Mouse (Mus musculus): ENCODE results near the gene Hpca. TPM values are rescaled to one million over a fixed set of nuclear protein-coding genes. Genes with fewer than 3 reads are reported as not detected.
A peak's percentile ranks its signal among the peaks of the same experiment; 100 is the strongest.

Gene Hpca
- polyA plus RNA-seq, 1 experiment from 2014 or later, result 0.37 TPM

DNA sequence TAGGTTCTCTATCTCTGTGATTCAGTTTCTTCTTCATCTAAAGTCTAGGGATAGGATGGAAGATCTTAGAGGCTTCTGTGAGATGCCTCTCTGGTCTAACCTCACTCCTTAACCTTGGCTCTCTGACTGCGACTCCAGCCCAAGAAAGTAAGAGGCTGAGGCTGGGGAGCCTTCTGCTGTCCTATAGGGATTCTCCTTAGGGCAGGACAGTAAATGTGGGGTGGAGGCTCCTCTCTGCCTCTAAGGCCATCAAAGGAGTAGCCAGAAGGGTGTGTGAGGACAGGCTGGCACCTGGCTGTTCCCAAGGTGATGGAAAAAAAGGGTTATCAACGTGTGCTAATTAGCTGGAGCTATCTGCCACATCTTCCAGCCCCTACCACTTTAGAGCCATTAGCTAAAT, 13.8 kb upstream of the Hpca start:
- Histone ChIP-seq H3K4me2 (no peak overlapping the region), H3K9ac (no peak overlapping the region), H3K4me1 (peaks cover 40% of the 10 kb centered on the region), H3K36me3 (no peaks in the 10 kb centered on the region), H3K4me3 (no peak overlapping the region), H3K9me3 (no peaks in the 10 kb centered on the region), H3K27me3 (replicated peaks) (peaks cover 71% of the 10 kb centered on the region), H3K27ac (replicated peaks) (no peak overlapping the region)
- no peak for ATAC-seq (ENCODE audit: extremely low read depth, insufficient number of reproducible peaks, low FRiP score, low TSS enrichment)
- WGBS, result 46% methylated on average over 2 of the region's 2 CpGs

- Histone ChIP-seq H3K9ac (peak overlapping the region; percentile 52; the same call in 1 of the 2 replicates), H3K27me3 (replicated peaks) (peaks cover 73% of the 10 kb centered on the region), H3K27ac (replicated peaks) (no peak overlapping the region), H3K36me3 (no peaks in the 10 kb centered on the region), H3K4me3 (peak overlapping the region; percentile 25), H3K4me1 (peaks cover 42% of the 10 kb centered on the region), H3K9me3 (no peaks in the 10 kb centered on the region), H3K4me2 (peak overlapping the region; percentile 60)
- no peak for ATAC-seq (ENCODE audit: extremely low read depth, insufficient number of reproducible peaks, low FRiP score, low TSS enrichment)
- 8% methylated on average over 15 of the region's 15 CpGs for WGBS
Observed at GRCm38 (mm10) chr4:129134799-129135585, 13.2 kb upstream of the Hpca start.

GRCm38 (mm10) chr4:129130755-129131303, 9.0 kb upstream of the Hpca start:
- H3K27me3 ChIP-seq (replicated peaks), result peaks cover 67% of the 10 kb centered on the region
- WGBS, result 6% methylated on average over 17 of the region's 17 CpGs
- H3K4me3 ChIP-seq, result peak overlapping the region; percentile 34
- H3K4me2 ChIP-seq, result peak overlapping the region; percentile 61
- H3K4me1 ChIP-seq, result peaks cover 36% of the 10 kb centered on the region
- no peak for ATAC-seq (ENCODE audit: extremely low read depth, insufficient number of reproducible peaks, low FRiP score, low TSS enrichment)
- peak overlapping the region; percentile 52 for H3K9ac ChIP-seq
- no peaks in the 10 kb centered on the region for H3K36me3 ChIP-seq
- H3K9me3 ChIP-seq, result no peaks in the 10 kb centered on the region
- H3K27ac ChIP-seq (replicated peaks), result no peak overlapping the region

DNA sequence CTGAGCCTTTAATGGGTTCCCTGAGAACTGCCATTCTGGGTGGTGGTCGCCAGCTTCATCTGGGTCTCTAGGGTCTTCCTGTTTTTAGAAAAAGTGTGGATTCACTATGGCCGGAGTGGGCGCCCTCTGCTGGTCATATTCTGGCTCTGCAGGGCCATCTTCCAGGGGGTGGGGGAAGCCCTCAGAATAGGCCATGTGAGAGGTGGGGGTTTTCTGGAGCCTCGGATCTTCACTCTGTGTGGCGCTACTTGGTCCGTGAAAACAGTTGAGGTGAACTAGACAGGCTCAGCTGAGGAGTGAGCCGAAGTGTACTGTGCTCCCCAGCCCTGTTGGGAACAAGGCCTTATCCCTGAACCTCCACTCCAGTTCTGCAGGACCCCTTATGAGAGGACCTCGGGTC, 8.3 kb upstream of the Hpca start:
- Histone ChIP-seq H3K36me3 (no peaks in the 10 kb centered on the region), H3K9me3 (no peaks in the 10 kb centered on the region), H3K4me2 (peak overlapping the region; percentile 61), H3K9ac (peak overlapping the region; percentile 28; the same call in 1 of the 2 replicates), H3K4me3 (peak overlapping the region; percentile 34), H3K27ac (replicated peaks) (no peak overlapping the region), H3K27me3 (replicated peaks) (peaks cover 67% of the 10 kb centered on the region), H3K4me1 (peaks cover 42% of the 10 kb centered on the region)
- WGBS, result 4% methylated on average over 8 of the region's 8 CpGs
- ATAC-seq (ENCODE audit: extremely low read depth, insufficient number of reproducible peaks, low FRiP score, low TSS enrichment), result no peak

GRCm38 (mm10) chr4:129129387-129129786, 7.6 kb upstream of the Hpca start:
- ATAC-seq (ENCODE audit: extremely low read depth, insufficient number of reproducible peaks, low FRiP score, low TSS enrichment), result no peak
- 33% methylated on average over 9 of the region's 9 CpGs for WGBS
- Histone ChIP-seq H3K27ac (replicated peaks) (no peak overlapping the region), H3K4me2 (no peak overlapping the region), H3K4me1 (peaks cover 42% of the 10 kb centered on the region), H3K4me3 (no peak overlapping the region), H3K9ac (no peak overlapping the region), H3K9me3 (no peaks in the 10 kb centered on the region), H3K27me3 (replicated peaks) (peaks cover 71% of the 10 kb centered on the region), H3K36me3 (no peaks in the 10 kb centered on the region)

GRCm38 (mm10) chr4:129128582-129129338, 6.9 kb upstream of the Hpca start:
- ATAC-seq (ENCODE audit: extremely low read depth, insufficient number of reproducible peaks, low FRiP score, low TSS enrichment), result no peak
- no peaks in the 10 kb centered on the region for H3K36me3 ChIP-seq
- no peaks in the 10 kb centered on the region for H3K9me3 ChIP-seq
- H3K4me3 ChIP-seq, result no peak overlapping the region
- peaks cover 42% of the 10 kb centered on the region for H3K4me1 ChIP-seq
- H3K9ac ChIP-seq, result no peak overlapping the region
- H3K27ac ChIP-seq (replicated peaks), result no peak overlapping the region
- WGBS, result 44% methylated on average over 13 of the region's 13 CpGs
- H3K4me2 ChIP-seq, result no peak overlapping the region
- H3K27me3 ChIP-seq (replicated peaks), result peaks cover 78% of the 10 kb centered on the region

DNA sequence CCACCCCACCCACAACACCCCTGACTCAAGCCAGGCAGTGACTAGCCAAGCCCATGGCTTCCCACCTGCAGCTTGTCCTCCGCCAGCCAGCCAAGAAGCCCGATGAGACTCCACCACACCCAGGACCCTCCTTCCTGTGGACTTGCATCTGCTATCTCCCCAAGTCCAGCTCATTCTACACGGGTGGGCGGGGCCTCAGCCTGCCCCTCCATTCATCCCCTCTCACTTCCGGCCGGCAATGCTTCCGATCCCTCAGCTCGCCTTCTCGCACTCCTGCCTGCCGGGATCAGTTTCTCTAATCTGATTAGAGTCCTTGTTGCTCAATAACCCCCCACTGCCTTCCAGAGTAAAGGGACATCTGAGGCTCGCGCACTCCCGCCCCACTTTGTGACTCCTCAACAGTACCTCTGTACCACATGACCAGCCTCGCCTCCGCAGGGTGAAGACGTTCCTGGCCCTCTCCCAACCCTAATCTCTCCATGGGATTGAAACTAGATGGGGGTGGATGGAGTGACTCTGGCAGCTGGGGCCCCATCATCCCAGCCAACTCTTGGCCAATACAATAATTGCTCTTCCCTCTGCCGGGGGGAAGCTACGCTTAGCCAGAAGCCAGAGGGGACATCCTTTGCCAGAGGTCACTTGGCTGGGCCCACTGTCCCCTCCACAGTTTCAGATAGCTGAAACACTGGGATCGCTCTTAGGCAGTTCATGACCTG, 4.1 kb upstream of the Hpca start:
- WGBS, result 7% methylated on average over 19 of the region's 19 CpGs
- Histone ChIP-seq H3K9me3 (no peaks in the 10 kb centered on the region), H3K9ac (no peak overlapping the region), H3K4me3 (peak overlapping the region; percentile 34), H3K4me2 (peak overlapping the region; percentile 62), H3K27ac (replicated peaks) (no peak overlapping the region), H3K36me3 (no peaks in the 10 kb centered on the region), H3K4me1 (peaks cover 48% of the 10 kb centered on the region), H3K27me3 (replicated peaks) (peaks cover 87% of the 10 kb centered on the region)
- ATAC-seq (ENCODE audit: extremely low read depth, insufficient number of reproducible peaks, low FRiP score, low TSS enrichment), result no peak

GRCm38 (mm10) chr4:129124652-129125146, 2.9 kb upstream of the Hpca start:
- no peak for ATAC-seq (ENCODE audit: extremely low read depth, insufficient number of reproducible peaks, low FRiP score, low TSS enrichment)
- peak overlapping the region; percentile 6; the same call in 1 of the 2 replicates for H3K4me2 ChIP-seq
- H3K27me3 ChIP-seq (replicated peaks), result peaks cover 92% of the 10 kb centered on the region
- H3K4me3 ChIP-seq, result no peak overlapping the region
- H3K4me1 ChIP-seq, result peaks cover 36% of the 10 kb centered on the region
- H3K9me3 ChIP-seq, result no peaks in the 10 kb centered on the region
- H3K36me3 ChIP-seq, result no peaks in the 10 kb centered on the region
- H3K9ac ChIP-seq, result no peak overlapping the region
- WGBS, result 3% methylated on average over 13 of the region's 13 CpGs
- no peak overlapping the region for H3K27ac ChIP-seq (replicated peaks)

- no peak overlapping the region for H3K9ac ChIP-seq
- no peak overlapping the region for H3K27ac ChIP-seq (replicated peaks)
- H3K9me3 ChIP-seq, result no peaks in the 10 kb centered on the region
- ATAC-seq (ENCODE audit: extremely low read depth, insufficient number of reproducible peaks, low FRiP score, low TSS enrichment), result no peak
- no peaks in the 10 kb centered on the region for H3K36me3 ChIP-seq
- peaks cover 27% of the 10 kb centered on the region for H3K4me1 ChIP-seq
- H3K27me3 ChIP-seq (replicated peaks), result peaks cover 97% of the 10 kb centered on the region
- no peak overlapping the region for H3K4me2 ChIP-seq
- no peak overlapping the region for H3K4me3 ChIP-seq
- WGBS, result 10% methylated on average over 8 of the region's 8 CpGs
Observed at GRCm38 (mm10) chr4:129122719-129123118, 883 bp upstream of the Hpca start.

DNA sequence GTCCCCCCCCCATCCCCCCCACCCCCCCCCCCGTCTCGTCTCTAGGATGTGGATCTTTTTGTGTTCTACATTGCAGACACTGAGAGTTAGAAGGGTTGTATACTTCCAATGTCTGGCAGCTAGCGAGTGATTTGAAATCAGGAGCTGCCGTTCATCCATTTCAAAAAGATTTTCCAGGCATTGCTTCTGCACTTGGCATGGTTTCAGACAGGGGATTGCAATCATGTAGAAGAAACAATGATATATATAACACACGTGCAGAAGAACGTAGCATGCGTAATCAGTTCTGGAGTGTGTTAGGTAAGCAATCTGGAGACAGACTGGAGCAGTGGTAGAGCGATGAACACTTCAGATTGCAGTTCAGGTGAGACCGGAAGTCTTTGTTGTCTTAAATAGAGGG, 271 bp upstream of the Hpca start:
- H3K4me1 ChIP-seq, result peaks cover 27% of the 10 kb centered on the region
- 30% methylated on average over 9 of the region's 9 CpGs for WGBS
- H3K27me3 ChIP-seq (replicated peaks), result peaks cover 99% of the 10 kb centered on the region
- ATAC-seq (ENCODE audit: extremely low read depth, insufficient number of reproducible peaks, low FRiP score, low TSS enrichment), result no peak
- no peak overlapping the region for H3K9ac ChIP-seq
- H3K4me2 ChIP-seq, result no peak overlapping the region
- H3K9me3 ChIP-seq, result no peaks in the 10 kb centered on the region
- H3K4me3 ChIP-seq, result no peak overlapping the region
- H3K36me3 ChIP-seq, result no peaks in the 10 kb centered on the region
- no peak overlapping the region for H3K27ac ChIP-seq (replicated peaks)
